Mouse (Mus musculus) lung, adult 2 months (tissue): ENCODE data around the gene Inmt.

ENCODE experiments used
- CTCF ChIP-seq: fragments of 200-500 bp; IDR thresholded peaks from 2 replicates; pipeline ENCODE4 v1.5.1; 2011; ENCODE audit warnings: mild to moderate bottlenecking, low read length, control low read depth; ENCODE audit not compliant: insufficient read depth
- POLR2A ChIP-seq: fragments of 200-500 bp; IDR thresholded peaks from 2 replicates; pipeline ENCODE4 v1.6.1; 2011; ENCODE audit warnings: low read depth, mild to moderate bottlenecking, control low read depth, low read length, borderline replicate concordance; ENCODE audit errors: extremely low read depth

DNA sequence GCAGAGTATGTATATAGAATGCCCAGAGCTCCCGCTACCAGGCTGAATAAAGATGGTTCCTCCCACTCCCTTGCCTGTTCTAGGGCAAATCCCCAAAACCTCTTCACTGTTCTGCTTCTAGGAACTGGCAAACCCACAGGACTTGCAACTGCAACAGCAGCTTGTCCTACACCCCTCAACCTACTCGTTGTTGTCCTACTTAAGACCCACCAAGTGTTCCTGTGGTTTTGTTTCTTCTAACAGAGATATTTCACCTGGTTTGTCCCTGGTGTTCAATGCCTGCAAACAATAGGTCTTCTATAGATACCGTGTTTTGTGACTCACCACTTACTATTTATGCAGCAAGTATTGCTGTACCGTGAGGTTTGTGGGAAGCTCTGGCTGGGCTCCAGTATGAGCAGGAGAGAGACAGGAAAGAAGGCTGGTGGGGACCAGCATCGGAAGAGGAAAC, 13.5 kb downstream of the Inmt start:
- TF ChIP-seq CTCF: no peak
- no peak for TF ChIP-seq POLR2A
